Mouse (Mus musculus) kidney, postnatal 10 days (tissue): ENCODE measurements around the gene Cyth2.

Source experiments
- DNase-seq: peaks from one replicate; pipeline ENCODE4 v3.0.0; 2021; ENCODE audit warnings: mixed read lengths

Gene Cyth2

GRCm38 (mm10) chr7:45784524-45785372 is 29.6 kb downstream of the Cyth2 start, which contains the start of gene Sult2b1:
Gene Sult2b1, minus strand, starts transcription at chr7:45784669.
- peak; percentile 85 for DNase-seq

GRCm38 (mm10) chr7:45783511-45784091 is 30.8 kb downstream of the Cyth2 start, which contains the start of gene Lmtk3:
Gene Lmtk3, plus strand, starts transcription at chr7:45783738.
- DNase-seq: peak; percentile 78

- no peak for DNase-seq
Measured at GRCm38 (mm10) chr7:45782271-45782670, 32.1 kb downstream of the Cyth2 start.

- DNase-seq: no peak
Measured at GRCm38 (mm10) chr7:45779081-45779641, 35.2 kb downstream of the Cyth2 start.

- no peak for DNase-seq
Measured at GRCm38 (mm10) chr7:45775237-45775636, 39.1 kb downstream of the Cyth2 start.

- no peak for DNase-seq
Measured at GRCm38 (mm10) chr7:45771101-45771500, 43.3 kb downstream of the Cyth2 start.

GRCm38 (mm10) chr7:45770427-45771082 is 43.8 kb downstream of the Cyth2 start:
- DNase-seq: no peak

- DNase-seq: no peak
Measured at GRCm38 (mm10) chr7:45767500-45767899, 46.9 kb downstream of the Cyth2 start.

GRCm38 (mm10) chr7:45766764-45767163 is 47.6 kb downstream of the Cyth2 start:
- no peak for DNase-seq

- DNase-seq: no peak
Measured at GRCm38 (mm10) chr7:45765995-45766394, 48.4 kb downstream of the Cyth2 start.

GRCm38 (mm10) chr7:45760151-45760550 is 54.2 kb downstream of the Cyth2 start:
- DNase-seq: no peak

GRCm38 (mm10) chr7:45759400-45759799 is 55.0 kb downstream of the Cyth2 start:
- DNase-seq: peak; percentile 78
